Mouse (Mus musculus) hematopoietic multipotent progenitor cell, adult 10-12 weeks (in vitro differentiated cells): ENCODE measurements around the gene Cyth3. TPM values are rescaled to one million over a fixed set of nuclear protein-coding genes. Genes with fewer than 3 reads are reported as not detected.

Experiments
- polyA plus RNA-seq: library from polyadenylated mRNA; stranded (reverse); fragments of >175 nt; gene quantifications from 2 replicates; pipeline ENCODE4 v1.2.3, GENCODE M21; 2012; ENCODE audit warnings: low replicate concordance

Gene Cyth3
- 13.8 and 15.4 TPM in 2 replicates for polyA plus RNA-seq

DNA sequence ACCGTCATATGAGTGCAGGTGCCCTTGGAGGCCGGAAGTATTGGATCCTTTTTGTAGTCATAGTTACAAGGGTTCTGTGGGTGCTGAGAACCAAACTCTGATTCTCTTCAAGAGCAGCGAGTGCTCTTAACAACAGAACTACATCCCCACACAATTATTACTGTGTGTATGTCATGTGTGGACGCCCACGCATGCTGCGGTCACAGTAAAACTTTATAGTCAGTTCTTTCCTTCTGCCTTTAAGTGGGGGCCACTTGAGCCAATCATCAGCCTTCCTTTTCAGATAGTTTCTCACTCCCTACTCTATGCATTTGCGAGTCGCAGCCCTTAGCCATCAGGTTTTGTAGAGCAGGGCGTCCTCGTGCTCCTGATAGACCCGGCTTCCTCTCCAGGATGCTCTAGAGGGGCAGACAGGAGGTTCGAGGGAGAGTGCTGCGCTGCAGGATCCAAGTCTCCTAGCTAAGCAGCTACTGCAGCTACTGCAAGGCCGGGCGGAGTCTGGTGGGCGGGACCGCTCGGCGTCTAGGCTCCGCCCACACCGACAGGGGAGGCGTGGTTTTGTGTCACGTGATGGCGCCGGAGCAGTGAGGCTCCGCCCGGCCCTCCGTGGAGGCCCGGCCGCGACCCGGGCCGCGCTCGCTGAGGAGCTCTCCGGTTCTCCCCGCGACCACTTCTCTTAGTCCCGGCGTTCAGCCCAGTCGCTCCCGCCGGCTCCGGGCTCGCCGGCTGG is at the start of gene Cyth3:
Gene Cyth3, plus strand, starts transcription at position 555 of the 730 bp plus-strand sequence.

GRCm38 (mm10) chr5:143732180-143732891 is 110.1 kb downstream of the Cyth3 start, which contains the start of gene Usp42:
Gene Usp42, minus strand, starts transcription at chr5:143732280.

Other genes with a start within 250 kb of the Cyth3 start
- gene Kdelr2, start 218.6 kb upstream of the Cyth3 start, polyA plus RNA-seq, result 30.7 and 37.1 TPM in 2 replicates
- gene Daglb, start 157.9 kb upstream of the Cyth3 start, polyA plus RNA-seq, result 5.8 and 9.1 TPM in 2 replicates
- gene Rac1, start 94.4 kb upstream of the Cyth3 start, polyA plus RNA-seq, result 58.2 and 134 TPM in 2 replicates
- 18.3 and 39.3 TPM in 2 replicates for gene Usp42, start 109.8 kb downstream of the Cyth3 start, polyA plus RNA-seq
- 18.1 and 30.6 TPM in 2 replicates for gene Eif2ak1, start 195.3 kb downstream of the Cyth3 start, polyA plus RNA-seq